In the genomic region with DNA sequence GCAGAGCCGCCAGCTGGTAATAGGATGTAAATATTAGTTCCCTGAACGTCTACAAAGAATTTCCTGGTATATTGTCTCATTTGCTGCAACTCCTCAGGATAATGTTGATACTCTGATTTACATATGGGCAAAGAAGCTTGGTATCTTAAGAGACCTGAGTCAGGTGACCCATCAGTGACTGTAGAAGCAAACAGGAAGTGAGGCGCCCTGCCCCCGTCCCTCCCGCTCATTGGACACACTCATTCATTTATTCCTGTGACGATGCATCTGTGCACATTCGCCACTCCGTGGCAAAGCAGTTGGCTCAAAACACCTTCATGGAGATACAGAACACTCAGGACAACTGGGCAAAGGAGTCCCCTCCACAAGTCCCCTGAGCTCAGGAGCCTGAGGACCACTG, we compare ENCODE assay signal across 20 mouse cellular contexts.
DNase-seq lines count a peak whose midpoint lies in the region; ATAC-seq lines count a peak whose summit lies in the region.
"Had no signal": no experiment of that assay in that cellular context is flagged by ENCODE, and none has a peak within 500 bp of the region (broad histone marks: within the 10 kb centered on the region; RNA-seq: fewer than 3 reads in every experiment).

No protein-coding gene starts in this region.

- no peak overlapping the region for H3K9ac ChIP-seq in forebrain, embryonic 14.5 days (ENCODE audit: low read length)
- H3K9ac ChIP-seq in forebrain, embryonic 12.5 days, result no peak overlapping the region
- H3K9ac ChIP-seq in liver, embryonic 12.5 days, result no peak overlapping the region
- H3K9ac ChIP-seq: heart, embryonic 12.5 days; kidney, embryonic 15.5 days; lung, embryonic 15.5 days; midbrain, embryonic 13.5 days had no signal

- no peak for DNase-seq in forebrain, embryonic 14.5 days (ENCODE audit: low spot score)
- DNase-seq in thymus, postnatal 4 days, result peak; percentile 23
- DNase-seq in thymus, postnatal 10 days (ENCODE audit: low spot score in 2 of 2), result no peak
- DNase-seq in gastrocnemius, postnatal 10 days, result no peak
- DNase-seq: cerebellum, postnatal 14 days; embryo, embryonic 11 days; liver; right cerebral cortex, postnatal 4 days; thymus, postnatal 25 days had no signal

- no peak overlapping the region for H3K4me3 ChIP-seq in forebrain, embryonic 14.5 days (ENCODE audit: low read depth, low read length)
- H3K4me3 ChIP-seq in forebrain, embryonic 12.5 days (replicated peaks), result no peak overlapping the region
- H3K4me3 ChIP-seq in liver, embryonic 12.5 days, result no peak overlapping the region
- H3K4me3 ChIP-seq: heart, embryonic 12.5 days; kidney, embryonic 15.5 days; lung, embryonic 15.5 days; midbrain, embryonic 13.5 days; myocyte had no signal

- peak overlapping the region; percentile 86 for H3K27ac ChIP-seq in forebrain, embryonic 14.5 days (ENCODE audit: low read depth, low read length)
- no peak overlapping the region for H3K27ac ChIP-seq in forebrain, embryonic 12.5 days
- no peak overlapping the region for H3K27ac ChIP-seq in liver, embryonic 12.5 days
- H3K27ac ChIP-seq: kidney, embryonic 15.5 days; lung, embryonic 15.5 days; macrophage; midbrain, embryonic 13.5 days had no signal

- no peaks in the 10 kb centered on the region for H3K9me3 ChIP-seq in forebrain, embryonic 14.5 days (replicated peaks; ENCODE audit: control insufficient read depth, low read length)
- H3K9me3 ChIP-seq in forebrain, embryonic 12.5 days, result no peaks in the 10 kb centered on the region
- H3K9me3 ChIP-seq in liver, embryonic 12.5 days (replicated peaks), result no peaks in the 10 kb centered on the region
- H3K9me3 ChIP-seq: G1E; heart, embryonic 12.5 days; kidney, embryonic 15.5 days; lung, embryonic 15.5 days; midbrain, embryonic 13.5 days had no signal

- WGBS in forebrain, embryonic 14.5 days, result 82% methylated on average over 8 of the region's 8 CpGs
- WGBS in forebrain, embryonic 12.5 days, result 87% methylated on average over 8 of the region's 8 CpGs
- 71% methylated on average over 8 of the region's 8 CpGs for WGBS in liver, embryonic 12.5 days (ENCODE audit: insufficient replicate concordance)

- peaks cover 38% of the 10 kb centered on the region for H3K36me3 ChIP-seq in forebrain, embryonic 14.5 days (ENCODE audit: control insufficient read depth, insufficient read depth, low read length)
- peaks cover 41% of the 10 kb centered on the region for H3K36me3 ChIP-seq in forebrain, embryonic 12.5 days (replicated peaks)
- no peaks in the 10 kb centered on the region for H3K36me3 ChIP-seq in liver, embryonic 12.5 days
- H3K36me3 ChIP-seq: G1E had no signal

- ATAC-seq in forebrain, embryonic 14.5 days, result no peak
- ATAC-seq in forebrain, embryonic 12.5 days (ENCODE audit: low FRiP score), result no peak
- ATAC-seq in inflammation-experienced regulatory T-cells, adult 6 months, result peak; percentile 56
- ATAC-seq in liver, embryonic 12.5 days, result no peak
- ATAC-seq: intestine, embryonic 16.5 days; midbrain, embryonic 13.5 days had no signal

- H3K4me1 ChIP-seq in forebrain, embryonic 14.5 days (ENCODE audit: control insufficient read depth, insufficient read depth, low read length), result peaks cover 26% of the 10 kb centered on the region
- peaks cover 8% of the 10 kb centered on the region for H3K4me1 ChIP-seq in forebrain, embryonic 12.5 days
- H3K4me1 ChIP-seq in liver, embryonic 12.5 days, result no peaks in the 10 kb centered on the region
- H3K4me1 ChIP-seq: heart, embryonic 12.5 days; kidney, embryonic 15.5 days; lung, embryonic 15.5 days had no signal

- H3K4me2 ChIP-seq in forebrain, embryonic 14.5 days (ENCODE audit: low read length), result no peak overlapping the region
- H3K4me2 ChIP-seq in forebrain, embryonic 12.5 days, result no peak overlapping the region
- H3K4me2 ChIP-seq in liver, embryonic 12.5 days, result no peak overlapping the region
- H3K4me2 ChIP-seq: heart, embryonic 12.5 days; kidney, embryonic 15.5 days; lung, embryonic 15.5 days; midbrain, embryonic 13.5 days had no signal

- no peaks in the 10 kb centered on the region for H3K27me3 ChIP-seq in forebrain, embryonic 14.5 days (replicated peaks; ENCODE audit: control insufficient read depth, insufficient read depth, low read length)
- no peaks in the 10 kb centered on the region for H3K27me3 ChIP-seq in forebrain, embryonic 12.5 days
- H3K27me3 ChIP-seq in liver, embryonic 12.5 days (replicated peaks), result no peaks in the 10 kb centered on the region
- H3K27me3 ChIP-seq: heart, embryonic 12.5 days; kidney, embryonic 15.5 days; lung, embryonic 15.5 days; midbrain, embryonic 13.5 days had no signal
